Mouse (Mus musculus): Measurements from ENCODE around the gene Kcnh2. TPM values are rescaled to one million over a fixed set of nuclear protein-coding genes. Genes with fewer than 3 reads are reported as not detected.
A peak's percentile ranks its signal among the peaks of the same experiment; 100 is the strongest.

The Kcnh2 gene
- polyA plus RNA-seq, 1 experiment from 2014 or later = 35.3 TPM

GRCm38 (mm10) chr5:24373807-24374206 is 22.4 kb upstream of the Kcnh2 start:
- WGBS = 62% methylated on average over 5 of the region's 5 CpGs
- no peaks in the 10 kb centered on the region for H3K36me3 ChIP-seq
- H3K27me3 ChIP-seq (ENCODE audit: low read depth, poor library complexity, severe bottlenecking) = no peaks in the 10 kb centered on the region; the same call in 1 of the 2 replicates
- H3K4me3 ChIP-seq = no peak overlapping the region
- H3K4me1 ChIP-seq = peaks cover 17% of the 10 kb centered on the region
- H3K9me3 ChIP-seq (replicated peaks) = no peaks in the 10 kb centered on the region
- H3K27ac ChIP-seq (replicated peaks) = no peak overlapping the region
- no peak for DNase-seq (ENCODE audit: low spot score)

- WGBS = 83% methylated on average over 9 of the region's 9 CpGs
- peaks cover 12% of the 10 kb centered on the region for H3K4me1 ChIP-seq
These were observed 18.4 kb upstream of the Kcnh2 start for GRCm38 (mm10) chr5:24369767-24370166.

GRCm38 (mm10) chr5:24366426-24366825 is 15.0 kb upstream of the Kcnh2 start:
- Histone ChIP-seq H3K9me3 (replicated peaks) (no peaks in the 10 kb centered on the region), H3K36me3 (no peaks in the 10 kb centered on the region), H3K27ac (replicated peaks) (no peak overlapping the region), H3K4me3 (no peak overlapping the region), H3K27me3 (ENCODE audit: low read depth, poor library complexity, severe bottlenecking) (peaks cover 9% of the 10 kb centered on the region; the same call in 1 of the 2 replicates), H3K4me1 (peaks cover 22% of the 10 kb centered on the region)
- 88% methylated on average over 9 of the region's 9 CpGs for WGBS
- no peak for DNase-seq (ENCODE audit: low spot score)

More at GRCm38 (mm10) chr5:24369767-24370166, 18.4 kb upstream of the Kcnh2 start:
- H3K9me3 ChIP-seq (replicated peaks) = no peaks in the 10 kb centered on the region
- H3K36me3 ChIP-seq = no peaks in the 10 kb centered on the region
- 0 out of 2 replicates have a peak overlapping the region, but pooled peaks have one; percentile 1 for H3K27ac ChIP-seq (replicated peaks)
- peaks cover 3% of the 10 kb centered on the region; the same call in 1 of the 2 replicates for H3K27me3 ChIP-seq (ENCODE audit: low read depth, poor library complexity, severe bottlenecking)
- no peak overlapping the region for H3K4me3 ChIP-seq
- DNase-seq (ENCODE audit: low spot score) = no peak

- Histone ChIP-seq H3K4me1 (peaks cover 26% of the 10 kb centered on the region), H3K36me3 (no peaks in the 10 kb centered on the region), H3K4me3 (no peak overlapping the region), H3K27ac (replicated peaks) (0 out of 2 replicates have a peak overlapping the region, but pooled peaks have one; percentile 15), H3K27me3 (ENCODE audit: low read depth, poor library complexity, severe bottlenecking) (0 out of 2 replicates have a peak, but pooled peaks cover 9% of the 10 kb centered on the region), H3K9me3 (replicated peaks) (no peaks in the 10 kb centered on the region)
- DNase-seq (ENCODE audit: low spot score) = no peak
- 55% methylated on average over 5 of the region's 5 CpGs for WGBS
These were observed 14.1 kb upstream of the Kcnh2 start for GRCm38 (mm10) chr5:24365528-24365927.

GRCm38 (mm10) chr5:24364963-24365362 is 13.6 kb upstream of the Kcnh2 start:
- Histone ChIP-seq H3K4me1 (peaks cover 26% of the 10 kb centered on the region), H3K36me3 (no peaks in the 10 kb centered on the region), H3K9me3 (replicated peaks) (no peaks in the 10 kb centered on the region), H3K27ac (replicated peaks) (peak overlapping the region; percentile 15; the same call in 1 of the 2 replicates), H3K27me3 (ENCODE audit: low read depth, poor library complexity, severe bottlenecking) (0 out of 2 replicates have a peak, but pooled peaks cover 9% of the 10 kb centered on the region), H3K4me3 (0 out of 2 replicates have a peak overlapping the region, but pooled peaks have one; percentile 14)
- 86% methylated on average over 10 of the region's 10 CpGs for WGBS
- DNase-seq (ENCODE audit: low spot score) = no peak

GRCm38 (mm10) chr5:24364508-24364907 is 13.1 kb upstream of the Kcnh2 start, which contains the start of gene Nos3:
Gene Nos3 (plus strand): TSS chr5:24364810.
- Histone ChIP-seq H3K9me3 (replicated peaks) (no peaks in the 10 kb centered on the region), H3K4me1 (peaks cover 23% of the 10 kb centered on the region), H3K4me3 (peak within 1 kb of the TSS; percentile 14; the same call in 1 of the 2 replicates), H3K27ac (replicated peaks) (peak within 1 kb of the TSS; percentile 15; the same call in 1 of the 2 replicates), H3K27me3 (ENCODE audit: low read depth, poor library complexity, severe bottlenecking) (0 out of 2 replicates have a peak, but pooled peaks cover 9% of the 10 kb centered on the region), H3K36me3 (no peaks in the 10 kb centered on the region)
- WGBS = 42% methylated on average over 12 of the region's 12 CpGs
- no peak for DNase-seq (ENCODE audit: low spot score)

- no peaks in the 10 kb centered on the region for H3K9me3 ChIP-seq (replicated peaks)
- no peak overlapping the region for H3K27ac ChIP-seq (replicated peaks)
- H3K36me3 ChIP-seq = no peaks in the 10 kb centered on the region
- no peak overlapping the region for H3K4me3 ChIP-seq
- 0 out of 2 replicates have a peak, but pooled peaks cover 9% of the 10 kb centered on the region for H3K27me3 ChIP-seq (ENCODE audit: low read depth, poor library complexity, severe bottlenecking)
- DNase-seq (ENCODE audit: low spot score) = no peak
- H3K4me1 ChIP-seq = peaks cover 23% of the 10 kb centered on the region
- 55% methylated on average over 3 of the region's 3 CpGs for WGBS
These were observed 12.7 kb upstream of the Kcnh2 start for GRCm38 (mm10) chr5:24364061-24364460.

GRCm38 (mm10) chr5:24363467-24363866 is 12.1 kb upstream of the Kcnh2 start:
- Histone ChIP-seq H3K4me1 (peaks cover 23% of the 10 kb centered on the region), H3K27me3 (ENCODE audit: low read depth, poor library complexity, severe bottlenecking) (0 out of 2 replicates have a peak, but pooled peaks cover 9% of the 10 kb centered on the region), H3K4me3 (no peak overlapping the region), H3K36me3 (no peaks in the 10 kb centered on the region), H3K9me3 (replicated peaks) (no peaks in the 10 kb centered on the region), H3K27ac (replicated peaks) (no peak overlapping the region)
- 79% methylated on average over 2 of the region's 2 CpGs for WGBS
- DNase-seq (ENCODE audit: low spot score) = no peak

GRCm38 (mm10) chr5:24360792-24361454 is 9.5 kb upstream of the Kcnh2 start:
- 0 out of 2 replicates have a peak, but pooled peaks cover 9% of the 10 kb centered on the region for H3K27me3 ChIP-seq (ENCODE audit: low read depth, poor library complexity, severe bottlenecking)
- H3K9me3 ChIP-seq (replicated peaks) = no peaks in the 10 kb centered on the region
- no peaks in the 10 kb centered on the region for H3K36me3 ChIP-seq
- H3K4me1 ChIP-seq = peaks cover 21% of the 10 kb centered on the region
- H3K4me3 ChIP-seq = no peak overlapping the region
- WGBS = 2% methylated on average over 7 of the region's 7 CpGs
- H3K27ac ChIP-seq (replicated peaks) = peak overlapping the region; percentile 23; the same call in 1 of the 2 replicates
- DNase-seq (ENCODE audit: low spot score) = peak; percentile 82

- H3K9me3 ChIP-seq (replicated peaks) = no peaks in the 10 kb centered on the region
- H3K4me3 ChIP-seq = no peak overlapping the region
- H3K36me3 ChIP-seq = no peaks in the 10 kb centered on the region
- WGBS = 22% methylated on average over 7 of the region's 7 CpGs
- H3K4me1 ChIP-seq = peaks cover 30% of the 10 kb centered on the region
- H3K27ac ChIP-seq (replicated peaks) = no peak overlapping the region
- peaks cover 26% of the 10 kb centered on the region for H3K27me3 ChIP-seq (ENCODE audit: low read depth, poor library complexity, severe bottlenecking)
- DNase-seq (ENCODE audit: low spot score) = peak; percentile 84
These were observed 6.1 kb upstream of the Kcnh2 start for GRCm38 (mm10) chr5:24357461-24357860.

GRCm38 (mm10) chr5:24356764-24357163 is 5.4 kb upstream of the Kcnh2 start:
- 62% methylated on average over 4 of the region's 4 CpGs for WGBS
- Histone ChIP-seq H3K9me3 (replicated peaks) (no peaks in the 10 kb centered on the region), H3K4me1 (peaks cover 37% of the 10 kb centered on the region), H3K27me3 (ENCODE audit: low read depth, poor library complexity, severe bottlenecking) (peaks cover 33% of the 10 kb centered on the region), H3K36me3 (no peaks in the 10 kb centered on the region), H3K4me3 (no peak overlapping the region), H3K27ac (replicated peaks) (no peak overlapping the region)
- DNase-seq (ENCODE audit: low spot score) = no peak

GRCm38 (mm10) chr5:24353327-24353726 is 1.9 kb upstream of the Kcnh2 start:
- peak overlapping the region; percentile 80; the same call in 1 of the 2 replicates for H3K4me3 ChIP-seq
- H3K9me3 ChIP-seq (replicated peaks) = no peaks in the 10 kb centered on the region
- H3K36me3 ChIP-seq = no peaks in the 10 kb centered on the region
- peak overlapping the region; percentile 91 for H3K27ac ChIP-seq (replicated peaks)
- 30% methylated on average over 4 of the region's 4 CpGs for WGBS
- peaks cover 65% of the 10 kb centered on the region for H3K4me1 ChIP-seq
- DNase-seq (ENCODE audit: low spot score) = no peak
- H3K27me3 ChIP-seq (ENCODE audit: low read depth, poor library complexity, severe bottlenecking) = peaks cover 64% of the 10 kb centered on the region
